Mouse (Mus musculus) megakaryocyte-erythroid progenitor cell, adult 5-6 weeks (primary cell): ENCODE measurements around the gene Sp9. TPM values are rescaled to one million over a fixed set of nuclear protein-coding genes. Genes with fewer than 3 reads are reported as not detected.

Experiments used
- ATAC-seq: replicated peaks from 2 replicates; pipeline ENCODE4 v1.8.0; 2016; ENCODE audit warnings: mild to moderate bottlenecking, inconsistent platforms; ENCODE audit not compliant: severe bottlenecking, poor library complexity, low FRiP score, low TSS enrichment
- total RNA-seq, 2 experiments: library from RNA; stranded (forward) in 1 of 2; stranded (reverse) in 1 of 2; fragments of 200-1000, 215-1000 nt in 1 of 2; fragments of >200 nt in 1 of 2; fragmentation: Nextera tagmentation in 1 of 2; gene quantifications; 2 replicates each; pipeline ENCODE4 v1.2.3; 2014 to 2017

The Sp9 gene
- total RNA-seq, 2 experiments from 2014 or later, result 0.47 TPM; not detected in 1

DNA sequence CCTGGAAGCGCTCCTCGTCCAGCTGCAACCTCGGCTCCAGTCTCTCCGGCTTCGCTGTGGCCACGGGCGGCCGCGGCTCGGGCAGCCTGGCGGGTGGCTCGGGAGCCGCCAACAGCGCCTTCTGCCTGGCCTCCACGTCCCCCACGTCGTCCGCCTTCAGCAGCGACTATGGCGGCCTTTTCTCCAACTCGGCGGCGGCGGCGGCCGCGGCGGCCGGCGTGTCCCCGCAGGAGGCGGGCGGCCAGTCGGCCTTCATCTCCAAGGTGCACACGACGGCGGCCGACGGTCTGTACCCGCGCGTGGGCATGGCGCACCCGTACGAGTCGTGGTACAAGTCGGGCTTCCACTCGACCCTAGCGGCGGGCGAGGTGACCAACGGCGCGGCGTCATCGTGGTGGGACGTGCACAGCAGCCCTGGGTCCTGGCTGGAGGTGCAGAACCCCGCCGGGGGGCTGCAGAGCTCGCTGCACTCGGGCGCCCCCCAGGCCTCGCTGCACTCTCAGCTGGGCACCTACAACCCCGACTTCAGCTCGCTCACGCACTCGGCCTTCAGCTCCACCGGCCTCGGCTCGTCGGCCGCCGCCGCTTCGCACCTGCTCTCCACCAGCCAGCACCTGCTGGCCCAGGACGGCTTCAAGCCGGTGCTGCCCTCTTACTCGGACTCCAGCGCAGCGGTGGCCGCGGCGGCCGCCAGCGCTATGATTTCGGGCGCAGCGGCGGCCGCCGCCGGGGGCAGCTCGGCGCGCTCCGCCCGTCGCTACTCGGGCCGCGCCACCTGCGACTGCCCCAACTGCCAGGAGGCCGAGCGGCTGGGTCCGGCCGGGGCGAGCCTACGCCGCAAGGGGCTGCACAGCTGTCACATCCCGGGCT lies 1.8 kb downstream of the Sp9 start:
- ATAC-seq, result no peak

DNA sequence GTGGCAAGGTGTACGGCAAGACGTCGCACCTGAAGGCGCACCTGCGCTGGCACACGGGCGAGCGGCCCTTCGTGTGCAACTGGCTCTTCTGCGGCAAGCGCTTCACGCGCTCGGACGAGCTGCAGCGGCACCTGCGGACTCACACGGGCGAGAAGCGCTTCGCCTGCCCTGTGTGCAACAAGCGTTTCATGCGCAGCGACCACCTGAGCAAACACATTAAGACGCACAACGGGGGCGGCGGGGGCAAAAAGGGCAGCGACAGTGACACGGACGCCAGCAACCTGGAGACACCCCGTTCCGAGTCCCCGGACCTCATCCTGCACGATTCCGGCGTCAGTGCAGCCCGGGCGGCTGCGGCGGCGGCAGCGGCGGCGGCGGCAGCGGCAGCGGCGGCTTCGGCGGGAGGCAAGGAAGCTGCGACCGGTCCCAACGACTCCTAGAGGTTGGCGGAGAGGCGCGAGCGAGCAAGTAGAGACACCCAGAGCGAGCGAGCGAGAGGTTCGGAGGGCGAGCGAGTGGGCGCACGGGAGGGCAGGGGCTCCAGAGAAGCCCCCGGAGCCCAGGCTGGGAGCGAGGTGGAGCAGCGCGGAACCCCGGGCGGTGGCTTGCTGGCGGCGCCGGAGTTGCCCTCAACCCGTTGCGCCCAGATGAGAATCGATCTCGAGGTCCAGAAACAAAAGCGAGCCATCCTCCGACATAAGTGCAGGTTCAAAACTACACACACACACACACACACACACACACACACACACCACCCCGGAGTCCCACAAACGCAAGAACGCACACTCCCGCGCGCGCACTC lies 2.6 kb downstream of the Sp9 start:
- ATAC-seq, result no peak

DNA sequence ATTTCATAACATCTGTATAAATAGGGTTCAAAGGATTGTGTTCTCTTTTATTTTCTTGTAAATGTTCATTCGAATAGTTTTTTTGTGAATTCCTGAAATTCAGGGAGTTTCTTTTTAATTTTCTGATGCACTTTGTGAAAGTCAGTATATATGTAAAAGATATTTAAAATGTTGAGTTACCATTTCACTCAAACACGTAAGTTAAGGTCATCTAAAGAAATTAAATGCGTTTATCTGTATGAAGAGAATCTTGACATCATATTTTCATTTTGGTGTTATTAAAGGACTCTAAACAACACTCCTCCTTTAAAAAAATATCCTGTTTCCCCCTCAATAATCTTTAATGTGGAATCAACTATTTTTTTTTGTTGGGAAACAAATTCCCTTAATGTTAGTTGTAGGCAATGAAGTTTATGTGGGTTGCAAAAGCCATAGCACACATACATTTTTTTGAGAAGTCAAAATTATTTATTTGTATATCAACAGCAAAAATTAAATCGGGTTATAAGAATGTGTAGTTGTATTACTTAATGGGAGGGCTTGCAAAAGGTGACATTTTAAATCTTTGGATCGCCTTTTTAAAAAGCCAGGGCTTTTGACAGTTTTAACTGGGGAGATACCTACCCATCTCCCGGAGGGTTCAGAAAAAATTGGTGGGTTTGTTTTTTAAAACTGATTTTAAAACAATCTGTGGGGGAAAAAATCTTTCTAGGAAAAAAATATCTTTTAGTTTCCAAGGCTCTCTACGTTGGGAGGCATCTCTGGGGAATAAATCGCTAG lies 3.7 kb downstream of the Sp9 start:
- ATAC-seq, result no peak

DNA sequence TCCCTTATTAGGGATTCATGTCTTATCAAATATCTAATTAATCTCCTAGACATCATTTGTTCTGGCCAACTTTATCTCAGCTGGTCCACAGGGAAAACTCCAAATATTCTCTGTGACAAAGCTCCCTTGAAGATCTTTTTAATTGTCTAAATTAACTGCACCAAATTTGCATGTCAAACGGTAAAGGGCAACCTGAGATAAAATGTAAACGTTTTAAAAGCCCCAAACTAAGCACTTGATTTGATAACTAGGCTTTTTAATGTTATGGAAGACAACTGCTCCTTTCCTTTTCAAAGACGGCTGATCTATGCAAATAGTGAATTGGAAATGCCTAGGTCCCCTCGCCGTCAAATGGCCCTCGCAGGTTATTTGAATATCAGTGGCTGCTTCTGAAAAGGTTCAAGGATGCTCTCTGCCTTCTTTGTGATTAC lies 4.4 kb downstream of the Sp9 start:
- ATAC-seq, result no peak

DNA sequence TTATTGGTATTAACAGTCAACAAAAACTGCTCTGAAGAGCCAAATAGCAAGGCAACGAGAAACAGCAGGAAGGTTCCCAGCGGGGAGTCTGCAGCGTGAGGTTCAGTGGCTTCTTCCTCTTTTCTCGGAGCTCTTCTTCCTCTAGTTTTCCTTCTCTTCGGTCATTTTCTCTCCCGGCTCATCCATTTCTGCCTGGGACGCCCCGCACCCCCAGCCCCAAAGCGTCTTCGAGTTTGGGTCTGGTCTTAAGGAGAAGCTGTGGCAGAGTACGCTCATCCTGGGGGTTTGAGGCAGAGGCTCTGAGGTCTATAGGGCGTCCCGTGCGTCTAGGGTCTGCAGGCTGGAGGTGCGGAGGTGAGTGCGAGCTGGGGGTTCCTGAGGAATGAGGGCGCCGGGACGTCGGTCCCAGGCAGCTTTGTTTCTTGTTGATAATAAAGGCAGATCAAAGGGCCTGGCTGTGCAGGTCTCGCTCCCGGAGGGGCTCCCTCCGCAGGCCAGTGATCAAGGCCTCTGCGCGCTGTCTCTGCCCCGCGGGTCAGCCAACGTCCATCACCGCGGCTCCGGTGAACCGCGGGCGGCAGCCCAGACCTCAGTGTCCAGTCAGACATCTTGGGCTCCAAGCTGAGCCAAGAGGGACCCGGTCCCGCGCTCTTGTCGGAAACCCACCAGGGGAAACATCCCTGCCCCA lies 5.4 kb downstream of the Sp9 start:
- ATAC-seq, result no peak

DNA sequence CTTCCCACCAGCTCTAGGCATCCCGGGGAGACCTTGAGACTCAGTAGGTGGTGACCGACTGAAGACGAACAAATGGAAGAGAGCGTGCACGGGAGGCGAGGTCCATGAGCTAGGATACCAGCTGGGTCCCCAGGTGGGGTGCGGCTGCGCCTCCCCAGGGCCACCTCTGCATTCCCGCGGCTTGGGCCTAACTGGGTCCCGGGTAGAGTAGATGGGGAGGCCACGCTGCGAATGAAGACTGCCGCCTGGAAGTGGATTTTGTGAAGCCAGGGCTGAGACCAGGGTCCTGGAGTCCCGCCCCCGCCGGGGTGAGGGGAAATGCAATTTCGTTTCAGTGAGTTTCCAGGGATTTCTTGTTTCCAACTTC lies 6.0 kb downstream of the Sp9 start:
- no peak for ATAC-seq

DNA sequence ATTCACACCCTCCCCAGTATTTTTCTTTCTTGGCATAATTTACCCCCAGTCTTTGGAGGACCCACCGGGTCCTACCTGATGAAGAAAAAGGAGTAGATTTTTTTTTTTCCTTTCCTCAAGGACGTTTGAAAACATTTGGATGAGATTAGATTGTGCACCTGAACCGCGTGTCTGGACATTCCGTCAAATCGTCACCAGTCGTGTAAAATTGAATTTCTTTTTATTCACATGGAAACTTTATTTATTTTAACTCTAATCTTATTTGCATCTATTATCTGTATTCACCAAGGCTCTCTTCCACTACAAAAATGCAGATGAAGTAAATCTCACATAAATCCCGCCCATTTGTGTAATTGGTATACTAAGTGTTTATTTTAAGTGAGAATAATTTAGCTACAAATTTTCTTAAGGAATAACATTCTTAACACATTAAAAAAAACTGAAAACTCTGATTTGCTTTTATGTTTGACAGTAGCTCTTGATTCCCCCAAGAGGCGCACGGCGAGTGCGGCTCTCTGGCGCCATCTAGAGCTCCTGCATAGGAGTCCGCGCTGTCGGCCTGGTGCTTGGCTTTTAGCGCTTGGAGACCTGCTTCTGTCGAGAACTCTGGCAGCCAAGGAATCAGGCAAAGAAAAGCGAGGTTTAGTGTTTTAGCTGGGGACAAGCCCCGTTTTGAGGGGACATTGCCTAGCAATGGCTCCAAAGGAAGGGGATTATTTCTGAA lies 6.6 kb downstream of the Sp9 start:
- ATAC-seq, result peak; percentile 89

DNA sequence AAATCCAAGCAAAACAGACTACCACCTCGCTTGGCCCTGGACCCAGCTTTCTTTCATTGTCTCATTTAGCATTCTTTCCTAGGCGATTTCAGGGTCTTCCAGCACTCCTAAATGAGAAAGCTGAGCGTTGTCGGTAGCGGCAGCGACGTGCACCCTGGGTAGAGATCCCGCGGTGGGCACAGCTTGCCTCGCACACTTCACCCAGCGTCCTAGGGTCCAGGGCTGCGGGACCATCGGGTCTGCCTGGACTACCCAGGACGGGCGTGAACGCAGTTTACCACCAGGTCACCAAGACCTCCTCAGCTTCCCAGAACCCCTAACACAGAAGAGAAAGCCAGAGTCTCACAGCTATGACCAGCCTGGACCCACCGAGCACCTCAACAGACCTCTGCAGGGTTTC lies 7.1 kb downstream of the Sp9 start:
- no peak for ATAC-seq

DNA sequence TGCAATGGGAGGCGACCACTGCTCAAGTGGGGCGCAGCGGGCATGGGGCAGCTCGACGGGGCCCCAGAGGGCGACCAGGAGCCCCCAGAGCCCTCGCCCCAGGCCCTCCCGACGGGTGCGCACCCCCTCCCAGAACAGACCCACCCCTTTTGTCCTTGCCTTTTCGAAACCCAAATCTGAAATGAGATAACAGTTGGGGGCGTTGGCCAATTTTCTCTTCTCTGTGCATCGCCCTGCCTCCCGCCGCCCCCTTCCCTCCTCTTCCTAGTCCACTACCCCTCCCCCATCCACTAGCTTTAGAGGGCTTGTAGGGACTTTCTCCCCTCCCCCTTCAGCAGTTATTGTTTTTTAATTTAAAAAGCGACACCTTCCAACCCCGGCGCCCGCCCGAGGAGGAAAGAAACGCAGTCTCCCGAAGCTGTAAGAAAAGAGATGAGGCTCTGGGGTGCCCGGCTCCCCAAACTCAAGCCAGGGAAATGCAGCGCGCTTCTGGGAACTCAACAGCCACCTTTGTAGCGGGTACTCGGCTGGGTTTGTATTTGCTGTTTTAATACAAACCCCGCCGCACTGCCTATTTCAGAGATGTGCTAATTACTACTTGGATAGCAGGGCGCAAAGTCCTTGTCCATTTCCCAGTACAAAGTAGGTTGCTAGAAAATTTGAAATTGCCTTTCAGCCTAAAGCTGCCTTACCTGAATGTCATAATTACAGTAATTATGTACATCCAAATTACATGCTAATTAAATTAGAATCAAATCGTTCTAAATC lies 7.7 kb downstream of the Sp9 start:
- no peak for ATAC-seq

DNA sequence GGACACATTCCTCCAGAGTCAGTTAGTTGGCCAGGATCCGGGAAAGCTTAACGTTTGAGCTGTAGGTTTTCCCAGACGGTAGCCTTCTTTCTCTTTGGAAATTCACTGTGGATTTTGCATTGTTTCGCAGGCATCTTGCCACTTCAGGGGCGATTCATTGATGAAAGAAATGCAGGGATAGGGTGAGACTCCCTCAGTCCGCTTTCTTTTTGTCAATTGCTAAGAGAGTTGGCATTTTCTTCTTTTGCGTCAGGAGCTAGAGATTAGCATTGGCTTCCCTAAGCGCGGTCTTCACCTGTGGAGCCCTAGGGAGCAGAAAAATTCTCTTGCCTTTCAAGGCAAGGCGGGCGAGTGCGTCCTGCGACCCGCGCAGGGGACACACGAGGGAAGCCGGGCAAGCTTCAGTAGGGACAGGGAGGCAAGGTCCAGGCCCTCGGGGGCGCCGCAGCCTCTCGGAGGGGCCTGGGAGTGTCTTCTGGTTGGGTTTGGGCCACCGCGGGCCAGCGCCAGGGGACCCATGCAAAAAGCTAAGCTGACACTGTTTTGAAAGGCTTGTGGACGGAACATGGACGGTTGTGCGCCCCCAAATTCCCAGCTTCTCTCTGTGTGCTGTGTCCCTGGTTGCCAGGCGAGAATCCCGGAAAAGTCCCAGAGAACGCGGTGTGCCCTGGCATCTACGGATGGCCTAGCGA lies 8.8 kb downstream of the Sp9 start:
- no peak for ATAC-seq

DNA sequence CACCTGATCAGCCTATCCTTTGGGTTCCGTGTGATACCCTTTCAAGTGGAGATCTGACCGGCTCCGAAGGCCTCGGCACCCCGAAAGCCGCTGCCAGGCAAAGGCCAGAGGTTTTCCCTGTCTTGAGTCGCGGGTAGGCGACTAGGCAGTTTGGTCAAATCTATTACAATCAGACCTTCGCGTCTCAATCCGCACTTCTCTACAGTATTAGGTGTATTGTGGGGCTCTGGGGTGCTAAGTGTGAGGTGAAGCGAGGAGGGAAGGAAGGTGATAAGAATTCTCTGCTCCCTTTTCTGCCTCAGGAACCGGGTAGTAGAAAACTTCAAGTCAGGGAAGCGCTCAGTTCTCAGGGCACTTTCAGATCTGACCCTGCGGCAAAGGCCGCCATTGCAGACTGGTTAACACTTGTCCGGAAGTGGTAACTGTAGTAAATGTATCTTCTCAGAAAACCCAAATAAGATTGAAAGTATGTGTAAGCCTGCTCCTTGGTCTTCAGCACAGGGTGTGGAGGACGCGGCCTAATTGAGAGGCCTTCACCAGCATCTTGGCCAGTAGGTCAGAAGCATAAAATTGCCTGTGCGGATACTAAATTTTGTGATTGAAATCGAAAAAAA lies 9.4 kb downstream of the Sp9 start:
- no peak for ATAC-seq

DNA sequence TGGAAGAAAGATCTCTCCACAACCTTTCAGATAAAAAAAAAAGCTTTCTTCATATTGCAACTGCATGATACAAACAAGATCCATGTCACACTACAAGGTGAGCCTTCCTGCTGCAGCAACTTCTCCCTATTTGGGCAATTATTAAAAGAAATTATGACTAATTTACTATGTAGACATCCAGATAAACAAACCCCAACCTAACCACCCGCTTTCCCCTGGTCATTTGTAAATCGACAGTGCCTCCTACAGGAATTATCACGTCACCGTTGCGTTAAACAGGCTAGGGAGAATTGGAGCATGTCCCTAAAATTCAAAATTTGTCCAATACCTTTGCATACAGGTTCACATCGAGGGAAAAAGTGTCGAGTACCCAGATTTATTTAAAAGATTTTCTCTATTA lies 10.0 kb downstream of the Sp9 start:
- no peak for ATAC-seq

DNA sequence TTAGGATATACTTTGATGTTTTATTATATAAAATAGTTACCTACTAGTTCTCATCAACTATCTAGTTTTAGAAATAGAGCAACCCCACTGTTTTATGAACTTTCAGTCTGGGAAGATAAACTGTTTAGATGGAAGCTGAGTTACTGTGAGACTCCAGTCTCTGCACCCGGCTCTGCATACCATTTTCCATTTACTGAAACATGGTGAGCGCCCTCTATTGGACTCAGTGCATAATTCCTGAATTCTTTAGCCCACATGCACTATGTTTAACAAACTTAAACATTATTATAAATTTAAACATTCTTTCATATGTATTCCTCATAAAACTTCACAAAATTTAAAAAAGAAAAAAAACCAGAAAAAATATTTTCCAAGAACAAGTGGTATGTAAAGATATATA lies 13.9 kb downstream of the Sp9 start:
- 0 out of 2 replicates have a peak, but pooled peaks have one; percentile 54 for ATAC-seq

DNA sequence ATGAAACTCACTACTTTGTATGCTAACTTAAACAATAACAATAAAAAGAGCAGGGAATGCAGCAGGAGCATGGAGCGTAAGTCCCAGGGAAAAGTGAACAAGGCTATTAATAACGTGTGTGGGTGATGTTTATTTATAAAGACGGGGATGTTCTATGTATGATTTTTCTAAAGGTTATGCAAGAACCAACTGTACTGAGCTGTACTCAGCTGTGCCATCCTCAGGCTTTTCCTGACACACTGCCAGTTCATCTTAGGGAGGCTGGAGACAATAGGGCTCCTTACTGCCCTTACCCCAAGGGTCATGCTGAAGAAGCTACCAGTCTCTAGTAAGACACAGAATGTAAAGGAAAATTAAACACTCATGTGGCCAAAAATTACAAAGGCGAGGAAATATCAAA lies 19.4 kb downstream of the Sp9 start:
- no peak for ATAC-seq

DNA sequence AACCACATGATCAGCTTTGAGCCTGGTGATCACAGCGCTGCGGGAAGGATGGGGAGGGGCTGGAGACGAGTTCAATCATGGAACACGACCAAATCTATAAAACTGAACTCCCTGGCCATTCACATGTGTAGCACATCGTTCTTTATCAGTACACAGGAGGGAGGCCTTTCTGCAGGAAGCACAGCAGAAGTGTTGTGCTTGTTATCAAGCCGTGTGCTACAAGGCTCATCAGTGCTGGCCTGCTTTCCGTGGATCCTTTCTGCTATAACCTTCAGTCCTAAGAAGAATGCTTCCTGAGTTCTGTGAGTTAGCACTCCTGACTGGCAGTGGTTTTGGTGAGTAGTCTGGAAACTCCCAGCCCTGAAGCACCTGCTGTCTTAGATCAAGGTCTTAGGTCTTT lies 23.3 kb downstream of the Sp9 start:
- peak; percentile 35; the same call in 1 of the 2 replicates for ATAC-seq

DNA sequence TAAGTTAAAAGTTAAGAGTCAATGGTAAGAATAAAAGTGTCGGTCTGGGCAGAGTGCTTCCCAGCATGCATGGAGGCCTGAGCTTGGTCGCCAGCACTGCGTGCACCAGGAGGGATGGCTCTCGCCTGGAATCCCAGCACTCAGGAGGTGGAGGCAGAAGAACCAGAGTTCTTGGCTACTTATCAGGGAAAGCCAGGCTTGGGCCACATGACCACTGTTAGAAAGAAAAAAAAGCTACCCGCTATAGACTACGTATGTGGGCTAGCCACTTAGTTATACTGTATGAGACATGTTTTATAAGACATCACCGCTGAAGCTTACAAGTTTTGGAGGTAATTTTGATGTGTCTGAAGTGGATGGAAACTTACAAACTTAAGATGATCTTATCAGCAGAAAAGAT lies 26.4 kb downstream of the Sp9 start:
- no peak for ATAC-seq

DNA sequence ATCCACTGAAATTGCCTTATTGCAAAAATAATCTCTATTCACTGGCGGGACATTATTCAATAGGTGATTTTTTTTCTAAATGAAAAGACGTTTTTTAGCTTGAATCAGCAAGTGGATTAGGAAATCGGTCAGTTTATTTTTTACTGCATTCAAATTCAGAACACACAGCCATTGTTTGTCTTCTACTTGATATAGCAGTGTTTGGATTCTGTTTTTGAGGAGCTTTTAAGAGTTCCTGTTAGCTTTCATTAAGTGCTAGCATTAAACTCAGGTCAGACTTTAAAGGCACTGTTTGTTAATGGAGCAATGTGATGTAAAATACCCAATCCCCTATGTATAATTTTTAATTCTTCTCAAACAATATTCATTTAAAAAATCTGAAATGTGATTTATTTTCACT lies 27.1 kb downstream of the Sp9 start:
- ATAC-seq, result no peak
